Mouse (Mus musculus) erythroblast, embryonic 14.5 days (primary cell): ENCODE measurements around the gene Rrm2.

Experiments used
- GATA1 ChIP-seq: IDR thresholded peaks from 2 replicates; pipeline ENCODE4 v1.6.1; 2012; ENCODE audit warnings: low read length, inconsistent platforms, mixed read lengths
- TAL1 ChIP-seq: IDR thresholded peaks from 3 replicates; pipeline ENCODE4 v1.6.1; 2012; ENCODE audit warnings: low read length, inconsistent platforms, mixed read lengths

DNA sequence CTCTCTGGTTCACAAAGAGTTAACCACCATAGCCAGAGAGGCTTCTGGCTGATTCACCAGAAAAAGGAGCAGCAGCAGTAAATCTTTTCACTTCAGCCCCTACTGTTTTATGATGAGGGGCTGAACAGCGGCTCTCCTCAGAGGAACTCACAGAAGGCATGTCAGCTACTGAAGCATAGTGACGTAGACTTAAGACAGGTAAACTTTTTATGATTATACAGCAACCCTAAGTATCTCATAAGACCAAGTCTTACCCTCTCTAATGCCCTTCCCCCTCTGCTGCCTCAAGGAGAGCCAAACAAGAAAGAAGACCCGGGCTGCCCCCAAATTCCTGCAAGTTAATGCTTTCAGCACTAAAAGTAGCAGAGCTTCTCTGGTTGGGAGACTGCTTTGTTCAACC is 54.2 kb downstream of the Rrm2 start:
- TF ChIP-seq TAL1 (no peak), GATA1 (no peak)
